Mouse (Mus musculus) midbrain, embryonic 15.5 days (tissue): ENCODE measurements around the gene Icam4. TPM values are rescaled to one million over a fixed set of nuclear protein-coding genes. Genes with fewer than 3 reads are reported as not detected.

Experiments used
- ATAC-seq: fragments of 200-750 bp; cut with Nextera tagmentation; replicated peaks from 2 replicates; pipeline ENCODE4 v1.8.0; 2017; ENCODE audit warnings: moderate TSS enrichment
- H3K27ac ChIP-seq: fragments of 300-500 bp; sonication (generic); 2 replicates; pipeline ENCODE4 v1.5.1; 2015; ENCODE audit warnings: mild to moderate bottlenecking, inconsistent platforms
- H3K27me3 ChIP-seq: fragments of 300-500 bp; sonication (generic); replicated peaks from 2 replicates; pipeline ENCODE4 v1.6.1; 2015; ENCODE audit warnings: inconsistent platforms
- H3K36me3 ChIP-seq: fragments of 300-500 bp; sonication (generic); replicated peaks from 2 replicates; pipeline ENCODE4 v1.6.1; 2015; ENCODE audit warnings: inconsistent platforms
- H3K4me1 ChIP-seq: fragments of 300-500 bp; sonication (generic); 2 replicates; pipeline ENCODE4 v1.6.1; 2015; ENCODE audit warnings: inconsistent platforms
- H3K4me2 ChIP-seq: fragments of 300-500 bp; sonication (generic); 2 replicates; pipeline ENCODE4 v1.6.1; 2015; ENCODE audit warnings: inconsistent platforms, mild to moderate bottlenecking, moderate library complexity
- H3K4me3 ChIP-seq: fragments of 300-500 bp; sonication (generic); 2 replicates; pipeline ENCODE4 v1.5.1; 2015; ENCODE audit warnings: mild to moderate bottlenecking, inconsistent platforms
- H3K9ac ChIP-seq: fragments of 300-500 bp; sonication (generic); 2 replicates; pipeline ENCODE4 v1.6.1; 2015; ENCODE audit warnings: mild to moderate bottlenecking, inconsistent platforms
- H3K9me3 ChIP-seq: fragments of 300-500 bp; sonication (generic); 2 replicates; pipeline ENCODE4 v1.6.1; 2016; ENCODE audit warnings: inconsistent platforms
- WGBS: fragments of 180-500 bp; shearing (Covaris S2); methylation state at CpG from one replicate; pipeline ENCODE4 v1.1.7; 2015; ENCODE audit warnings: mixed read lengths; 5-methylcytosine and 5-hydroxymethylcytosine counted together
- polyA plus RNA-seq: library from polyadenylated mRNA; unstranded; fragments of >200 nt; fragmentation: Nextera tagmentation; extraction: Ambion mirVana; gene quantifications from 2 replicates; pipeline ENCODE4 v1.2.1, GENCODE M21; 2015

The Icam4 gene
- polyA plus RNA-seq, 1 experiment from 2014 or later, result 0.27 TPM

GRCm38 (mm10) chr9:21015571-21016130, 13.5 kb upstream of the Icam4 start, which contains the start of gene Icam1:
Gene Icam1, plus strand, starts transcription at chr9:21015985.
- peaks cover 52% of the 10 kb centered on the region for H3K27me3 ChIP-seq
- no peaks in the 10 kb centered on the region for H3K9me3 ChIP-seq
- H3K4me3 ChIP-seq, result peak within 1 kb of the TSS; percentile 3; the same call in 1 of the 2 replicates
- WGBS, result 1% methylated on average over 30 of the region's 30 CpGs
- H3K27ac ChIP-seq, result no peak within 1 kb of the TSS
- no peak for ATAC-seq
- H3K4me1 ChIP-seq, result 0 out of 2 replicates have a peak, but pooled peaks cover 2% of the 10 kb centered on the region
- no peak within 1 kb of the TSS; the same call in 1 of the 2 replicates for H3K9ac ChIP-seq
- H3K4me2 ChIP-seq, result peak within 1 kb of the TSS; percentile 26
- no peaks in the 10 kb centered on the region for H3K36me3 ChIP-seq

DNA sequence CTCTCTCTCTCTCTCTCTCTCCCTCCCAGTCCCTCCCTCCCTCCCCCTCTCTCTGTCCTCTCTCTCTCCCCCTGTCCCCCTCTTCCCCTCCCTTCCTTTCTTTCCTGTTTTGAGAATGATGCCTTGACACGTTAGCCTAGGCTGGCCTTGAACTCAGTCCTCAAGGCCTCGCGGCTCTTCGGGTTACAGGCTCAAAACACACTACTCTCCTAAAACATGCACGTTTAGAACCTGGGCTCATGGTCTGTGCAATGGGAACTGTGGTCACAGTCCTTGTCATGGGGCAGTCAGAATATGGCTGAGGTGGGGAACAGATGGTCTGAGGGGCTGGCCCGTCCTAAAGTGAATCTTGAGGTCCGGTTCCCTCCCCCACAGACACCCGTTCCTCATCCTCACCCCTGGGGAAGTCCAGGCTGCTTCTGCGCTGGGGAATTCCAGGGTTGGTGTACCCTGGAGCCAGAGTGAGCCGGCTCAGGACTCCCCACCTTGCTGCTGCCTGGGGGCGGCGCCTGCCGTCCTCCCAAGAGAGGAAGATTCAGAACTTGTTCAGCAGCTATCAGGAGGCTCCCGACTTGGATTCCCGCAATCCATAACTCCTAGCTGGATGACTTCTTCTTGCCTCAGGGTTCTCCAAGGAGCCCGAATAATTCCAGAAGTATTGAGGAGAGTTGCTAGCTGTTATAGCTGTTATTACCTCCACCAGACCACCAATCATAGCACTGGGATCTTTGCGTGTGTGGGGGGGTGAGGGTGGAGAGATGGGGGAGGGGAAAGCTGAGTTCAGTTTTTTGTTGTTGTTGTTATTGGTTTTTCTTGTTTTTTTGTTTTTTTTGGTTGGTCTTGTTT, 12.6 kb upstream of the Icam4 start:
- Histone ChIP-seq H3K27me3 (peaks cover 55% of the 10 kb centered on the region), H3K4me3 (no peak overlapping the region), H3K27ac (no peak overlapping the region), H3K4me2 (no peak overlapping the region), H3K4me1 (0 out of 2 replicates have a peak, but pooled peaks cover 2% of the 10 kb centered on the region), H3K36me3 (no peaks in the 10 kb centered on the region), H3K9me3 (no peaks in the 10 kb centered on the region), H3K9ac (no peak overlapping the region)
- ATAC-seq, result no peak
- 6% methylated on average over 16 of the region's 17 CpGs for WGBS

DNA sequence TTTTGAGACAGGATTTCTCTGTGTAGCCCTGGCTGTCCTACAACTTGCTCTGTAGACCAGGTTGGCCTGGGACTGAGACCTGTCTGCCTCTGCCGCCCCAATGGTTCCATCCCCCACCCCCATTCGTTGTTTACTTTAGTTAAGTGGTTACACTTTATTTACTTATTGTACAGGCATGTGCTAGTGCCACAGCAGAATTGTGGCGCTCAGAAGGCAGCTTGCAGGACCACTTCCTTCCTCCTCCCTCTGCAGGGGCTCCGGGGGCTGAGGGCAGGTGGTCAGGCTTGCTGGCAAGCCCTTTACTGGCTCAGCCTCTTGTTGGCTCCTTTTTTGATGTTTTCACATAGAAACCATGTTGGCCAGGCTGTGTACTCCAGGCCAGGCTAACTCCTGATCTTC, 12.0 kb upstream of the Icam4 start:
- no peaks in the 10 kb centered on the region for H3K36me3 ChIP-seq
- no peak overlapping the region for H3K9ac ChIP-seq
- H3K27ac ChIP-seq, result no peak overlapping the region
- H3K9me3 ChIP-seq, result no peaks in the 10 kb centered on the region
- 31% methylated on average over 4 of the region's 4 CpGs for WGBS
- H3K4me2 ChIP-seq, result no peak overlapping the region
- ATAC-seq, result no peak
- H3K4me1 ChIP-seq, result 0 out of 2 replicates have a peak, but pooled peaks cover 2% of the 10 kb centered on the region
- H3K4me3 ChIP-seq, result no peak overlapping the region
- H3K27me3 ChIP-seq, result peaks cover 55% of the 10 kb centered on the region

DNA sequence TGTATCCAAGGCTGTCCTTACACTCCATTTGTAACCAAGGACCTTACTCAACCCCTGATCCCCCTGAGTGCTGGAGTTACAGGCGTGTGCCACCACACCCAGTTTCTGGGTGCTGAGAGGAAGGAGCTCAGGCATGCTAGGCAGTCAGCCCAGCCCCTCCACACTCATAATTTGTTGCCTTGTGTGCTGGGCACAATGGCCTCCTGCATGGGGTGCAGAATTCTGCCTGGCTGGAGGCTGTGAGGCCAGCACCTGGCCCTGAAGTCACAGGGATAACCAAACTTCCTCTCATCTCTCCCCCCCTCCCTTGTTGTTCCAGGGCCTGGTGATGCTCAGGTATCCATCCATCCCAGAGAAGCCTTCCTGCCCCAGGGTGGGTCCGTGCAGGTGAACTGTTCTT, 10.6 kb upstream of the Icam4 start:
- ATAC-seq, result no peak
- Histone ChIP-seq H3K4me1 (0 out of 2 replicates have a peak, but pooled peaks cover 2% of the 10 kb centered on the region), H3K4me2 (no peak overlapping the region), H3K9me3 (no peaks in the 10 kb centered on the region), H3K27ac (no peak overlapping the region), H3K27me3 (peaks cover 55% of the 10 kb centered on the region), H3K9ac (no peak overlapping the region), H3K4me3 (no peak overlapping the region), H3K36me3 (no peaks in the 10 kb centered on the region)
- 78% methylated on average over 2 of the region's 2 CpGs for WGBS

DNA sequence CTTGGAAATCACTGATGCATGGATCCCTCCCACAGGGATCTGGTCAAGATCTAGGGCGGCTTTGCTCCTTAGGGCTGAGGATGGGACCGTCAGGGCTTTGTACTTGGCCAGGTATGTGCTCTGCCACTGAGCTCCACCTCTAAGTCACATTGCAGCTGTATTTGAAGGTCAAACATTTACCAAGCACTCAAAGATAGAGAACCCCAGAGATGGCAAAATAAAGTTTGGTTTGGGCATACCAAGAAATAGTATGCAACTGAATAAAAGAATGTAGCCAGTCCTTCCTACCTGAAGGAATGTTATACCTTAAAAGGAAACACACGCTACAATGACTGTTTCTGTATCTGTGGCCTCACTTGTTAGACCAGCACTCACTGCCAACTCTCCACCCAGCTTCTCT, 7.8 kb upstream of the Icam4 start:
- Histone ChIP-seq H3K9ac (no peak overlapping the region), H3K4me1 (no peaks in the 10 kb centered on the region), H3K36me3 (no peaks in the 10 kb centered on the region), H3K9me3 (no peaks in the 10 kb centered on the region), H3K27me3 (peaks cover 34% of the 10 kb centered on the region), H3K27ac (no peak overlapping the region), H3K4me2 (no peak overlapping the region), H3K4me3 (no peak overlapping the region)
- no peak for ATAC-seq
- 78% methylated on average over 3 of the region's 3 CpGs for WGBS

DNA sequence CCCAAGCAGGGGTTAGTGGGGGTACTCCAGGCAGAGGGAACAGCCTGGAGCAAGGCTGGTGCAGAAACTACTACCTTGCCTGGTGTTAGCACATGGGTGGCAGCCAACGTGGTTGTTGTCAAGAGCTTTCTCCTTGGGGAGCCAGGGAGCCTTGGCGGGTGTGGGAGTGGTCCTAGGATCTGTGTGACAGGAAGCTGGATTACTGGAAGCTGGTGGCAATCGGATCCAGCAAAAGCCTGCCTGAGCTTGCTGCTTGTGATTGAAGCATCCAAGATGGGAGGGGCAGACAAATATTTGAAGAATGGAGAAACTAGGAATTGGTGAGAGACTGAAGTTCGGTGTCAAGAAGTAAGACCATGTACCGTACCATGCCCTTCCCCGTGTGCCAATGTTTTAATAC, 6.9 kb upstream of the Icam4 start:
- Histone ChIP-seq H3K4me3 (no peak overlapping the region), H3K27ac (no peak overlapping the region), H3K27me3 (peaks cover 26% of the 10 kb centered on the region), H3K9ac (no peak overlapping the region), H3K4me2 (no peak overlapping the region), H3K4me1 (no peaks in the 10 kb centered on the region), H3K36me3 (no peaks in the 10 kb centered on the region), H3K9me3 (no peaks in the 10 kb centered on the region)
- WGBS, result 71% methylated on average over 6 of the region's 6 CpGs
- no peak for ATAC-seq

DNA sequence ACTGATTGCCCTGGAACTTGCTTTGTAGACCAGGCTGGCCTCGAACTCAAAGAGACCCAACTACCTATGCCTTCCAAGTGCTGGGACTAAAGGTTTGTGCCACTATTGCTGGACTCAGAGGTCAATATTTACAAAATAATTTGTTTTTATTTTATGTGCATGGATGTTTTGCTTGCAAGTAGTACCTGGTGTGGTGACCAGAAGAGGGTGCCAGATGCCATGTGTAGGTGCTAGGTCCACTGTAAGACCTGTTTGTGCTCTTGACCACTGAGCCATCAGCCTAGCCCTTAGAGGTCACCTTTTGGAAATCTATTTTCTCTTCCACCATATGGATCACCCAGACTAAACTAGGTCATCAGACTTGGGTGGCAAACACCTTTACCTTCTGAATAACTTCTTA, 6.4 kb upstream of the Icam4 start:
- Histone ChIP-seq H3K4me2 (no peak overlapping the region), H3K9me3 (no peaks in the 10 kb centered on the region), H3K27ac (no peak overlapping the region), H3K4me3 (no peak overlapping the region), H3K9ac (no peak overlapping the region), H3K4me1 (no peaks in the 10 kb centered on the region), H3K27me3 (peaks cover 26% of the 10 kb centered on the region), H3K36me3 (no peaks in the 10 kb centered on the region)
- ATAC-seq, result no peak
- 87% methylated on average over 1 of the region's 1 CpGs for WGBS

DNA sequence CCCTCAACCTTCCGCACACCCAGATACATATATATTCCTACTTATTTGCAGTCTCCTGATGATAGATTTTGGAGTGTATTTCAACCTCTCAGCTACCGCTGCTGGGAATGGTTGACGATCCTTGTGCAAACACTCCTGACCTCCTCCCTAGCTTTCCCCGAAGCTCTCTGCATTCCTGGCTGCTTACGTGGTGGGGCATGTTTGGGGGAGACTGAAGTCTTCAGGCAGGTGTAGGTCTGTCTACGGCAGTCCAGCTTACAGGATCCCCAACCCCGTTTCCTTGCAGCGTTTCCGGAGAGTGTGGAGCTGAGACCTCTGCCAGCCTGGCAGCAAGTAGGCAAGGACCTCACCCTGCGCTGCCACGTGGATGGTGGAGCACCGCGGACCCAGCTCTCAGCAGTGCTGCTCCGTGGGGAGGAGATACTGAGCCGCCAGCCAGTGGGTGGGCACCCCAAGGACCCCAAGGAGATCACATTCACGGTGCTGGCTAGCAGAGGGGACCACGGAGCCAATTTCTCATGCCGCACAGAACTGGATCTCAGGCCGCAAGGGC, 3.8 kb upstream of the Icam4 start:
- H3K9ac ChIP-seq, result no peak overlapping the region
- no peak overlapping the region for H3K4me2 ChIP-seq
- peaks cover 38% of the 10 kb centered on the region for H3K27me3 ChIP-seq
- H3K9me3 ChIP-seq, result no peaks in the 10 kb centered on the region
- H3K36me3 ChIP-seq, result no peaks in the 10 kb centered on the region
- H3K4me3 ChIP-seq, result no peak overlapping the region
- peaks cover 13% of the 10 kb centered on the region for H3K4me1 ChIP-seq
- H3K27ac ChIP-seq, result no peak overlapping the region
- WGBS, result 73% methylated on average over 19 of the region's 19 CpGs
- ATAC-seq, result no peak

- peaks cover 42% of the 10 kb centered on the region for H3K27me3 ChIP-seq
- no peak overlapping the region for H3K4me3 ChIP-seq
- no peaks in the 10 kb centered on the region for H3K36me3 ChIP-seq
- H3K9me3 ChIP-seq, result no peaks in the 10 kb centered on the region
- no peak for ATAC-seq
- no peak overlapping the region for H3K4me2 ChIP-seq
- H3K9ac ChIP-seq, result no peak overlapping the region
- H3K27ac ChIP-seq, result no peak overlapping the region
- peaks cover 28% of the 10 kb centered on the region for H3K4me1 ChIP-seq
- WGBS, result 81% methylated on average over 12 of the region's 12 CpGs
Observed at GRCm38 (mm10) chr9:21026849-21027248, 2.3 kb upstream of the Icam4 start.

DNA sequence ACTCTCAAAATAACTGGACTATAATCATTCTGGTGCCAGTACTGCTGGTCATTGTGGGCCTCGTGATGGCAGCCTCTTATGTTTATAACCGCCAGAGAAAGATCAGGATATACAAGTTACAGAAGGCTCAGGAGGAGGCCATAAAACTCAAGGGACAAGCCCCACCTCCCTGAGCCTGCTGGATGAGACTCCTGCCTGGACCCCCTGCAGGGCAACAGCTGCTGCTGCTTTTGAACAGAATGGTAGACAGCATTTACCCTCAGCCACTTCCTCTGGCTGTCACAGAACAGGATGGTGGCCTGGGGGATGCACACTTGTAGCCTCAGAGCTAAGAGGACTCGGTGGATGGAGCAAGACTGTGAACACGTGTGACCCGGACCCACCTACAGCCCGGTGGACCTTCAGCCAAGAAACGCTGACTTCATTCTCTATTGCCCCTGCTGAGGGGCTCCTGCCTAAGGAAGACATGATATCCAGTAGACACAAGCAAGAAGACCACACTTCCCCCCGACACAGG, 1.3 kb upstream of the Icam4 start:
- Histone ChIP-seq H3K4me2 (no peak overlapping the region), H3K4me1 (peaks cover 38% of the 10 kb centered on the region), H3K9me3 (no peaks in the 10 kb centered on the region), H3K9ac (no peak overlapping the region), H3K4me3 (no peak overlapping the region), H3K27me3 (peaks cover 52% of the 10 kb centered on the region), H3K36me3 (no peaks in the 10 kb centered on the region), H3K27ac (no peak overlapping the region)
- 49% methylated on average over 8 of the region's 8 CpGs for WGBS
- no peak for ATAC-seq

DNA sequence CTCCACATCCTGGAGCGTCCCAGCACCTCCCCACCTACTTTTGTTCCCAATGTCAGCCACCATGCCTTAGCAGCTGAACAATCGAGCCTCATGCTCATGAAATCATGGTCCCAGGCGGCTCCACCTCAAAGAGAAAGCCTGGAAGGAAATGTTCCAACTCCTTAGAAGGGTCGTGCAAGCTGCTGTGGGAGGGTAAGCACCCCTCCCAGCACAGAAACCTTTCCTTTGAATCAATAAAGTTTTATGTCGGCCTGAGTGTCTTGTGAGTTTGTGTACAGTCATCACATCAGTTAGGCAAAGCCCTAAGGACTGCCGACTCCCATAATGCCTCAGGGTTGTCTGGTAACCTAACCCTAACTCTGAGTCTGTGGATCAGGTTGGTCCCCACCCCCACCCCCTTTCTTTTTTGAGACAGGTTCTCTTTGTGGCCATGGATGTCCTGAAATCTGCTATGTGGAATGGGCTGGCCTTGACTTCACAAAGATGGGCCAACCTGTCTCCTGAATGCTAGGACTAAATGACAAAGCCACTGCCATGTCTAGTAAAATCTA, 538 bp upstream of the Icam4 start:
- peaks cover 60% of the 10 kb centered on the region for H3K27me3 ChIP-seq

GRCm38 (mm10) chr9:21030055-21030600, 955 bp downstream of the Icam4 start:
- Histone ChIP-seq H3K9me3 (no peaks in the 10 kb centered on the region), H3K27ac (no peak overlapping the region), H3K4me3 (0 out of 2 replicates have a peak overlapping the region, but pooled peaks have one; percentile 59), H3K27me3 (peaks cover 73% of the 10 kb centered on the region), H3K4me1 (peaks cover 47% of the 10 kb centered on the region), H3K4me2 (peak overlapping the region; percentile 98; the same call in 1 of the 2 replicates), H3K9ac (no peak overlapping the region), H3K36me3 (no peaks in the 10 kb centered on the region)
- ATAC-seq, result no peak
- WGBS, result 17% methylated on average over 22 of the region's 22 CpGs

More for the DNA sequence above, 538 bp upstream of the Icam4 start:
- peaks cover 46% of the 10 kb centered on the region for H3K4me1 ChIP-seq
- no peak for ATAC-seq
- H3K36me3 ChIP-seq, result no peaks in the 10 kb centered on the region
- no peak overlapping the region for H3K9ac ChIP-seq
- H3K9me3 ChIP-seq, result no peaks in the 10 kb centered on the region
- WGBS, result 77% methylated on average over 6 of the region's 6 CpGs
- H3K4me2 ChIP-seq, result no peak overlapping the region
- H3K4me3 ChIP-seq, result no peak overlapping the region
- H3K27ac ChIP-seq, result no peak overlapping the region
